Mouse (Mus musculus): ENCODE measurements around the gene Gm2916.
"Not testable (repeated sequence)": the region's sequence is repeated elsewhere in the genome, so short reads cannot be mapped to it uniquely, and the experiment has no call there.

DNA sequence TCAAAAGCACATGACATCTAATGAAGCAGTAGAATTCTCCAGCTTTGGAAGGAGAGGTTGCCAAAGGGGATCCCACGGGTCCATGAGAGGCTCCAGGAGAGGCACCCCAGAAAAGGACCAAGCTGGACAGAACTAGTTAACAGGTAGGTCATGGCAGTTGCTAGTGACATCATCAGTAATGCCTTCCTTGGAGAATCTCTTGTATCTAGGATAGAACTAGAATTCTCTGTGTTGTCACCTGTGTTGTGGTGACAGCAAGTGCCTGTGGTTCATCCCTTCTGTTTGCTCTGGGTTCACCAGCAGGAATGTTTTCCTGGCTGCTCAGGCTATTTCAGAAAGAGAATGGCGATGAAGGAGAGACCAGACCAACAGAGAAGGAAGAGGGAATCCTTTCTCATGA lies 79.3 kb downstream of the Gm2916 start, which contains the start of gene Gm3095:
- TF ChIP-seq CTCF (IDR thresholded peaks at IDR 0.05; ENCODE audit: low read depth); EP300 (optimal IDR thresholded peaks at IDR 0.05): not testable (repeated sequence)
